Mouse (Mus musculus) ES-E14 (cell line): ENCODE data around the gene Cntnap5a.

ENCODE experiments used
- HCFC1 ChIP-seq: IDR thresholded peaks from 2 replicates; pipeline ENCODE4 v1.6.1; 2012; ENCODE audit warnings: low read length, inconsistent platforms, borderline replicate concordance; ENCODE audit not compliant: insufficient read depth
- ZC3H11A ChIP-seq: IDR thresholded peaks from 2 replicates; pipeline ENCODE4 v1.6.1; 2012; ENCODE audit warnings: low read depth, mild to moderate bottlenecking, inconsistent platforms, low read length, borderline replicate concordance
- ZNF384 ChIP-seq: IDR thresholded peaks from 2 replicates; pipeline ENCODE4 v1.6.1; 2012; ENCODE audit warnings: low read depth, low read length, inconsistent platforms

GRCm38 (mm10) chr1:116488780-116489569, 804.4 kb downstream of the Cntnap5a start:
- TF ChIP-seq HCFC1 (no peak), ZC3H11A (no peak), ZNF384 (no peak)
